ENCODE assay signal across 8 mouse cellular contexts in the genomic region with DNA sequence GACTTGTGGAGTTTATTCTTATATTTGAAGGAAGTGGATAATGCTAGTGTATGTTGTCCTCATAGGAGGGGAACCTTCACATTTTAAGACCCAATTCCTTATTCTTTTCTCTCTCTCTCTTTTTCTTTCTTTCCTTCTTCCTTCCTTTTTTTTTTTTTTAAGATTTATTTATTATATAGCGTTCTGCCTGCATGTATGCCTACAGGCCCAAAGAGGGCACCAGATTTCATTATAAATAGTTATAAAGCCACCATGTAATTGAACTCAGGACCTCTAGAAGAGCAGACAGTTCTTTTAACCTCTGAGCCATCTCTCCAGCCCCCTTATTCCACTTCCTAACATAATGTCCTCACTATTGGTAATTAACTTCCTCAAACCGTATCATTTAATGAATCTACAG. TPM values are rescaled to one million over a fixed set of nuclear protein-coding genes. Genes with fewer than 3 reads are reported as not detected.
DNase-seq lines count a peak whose midpoint lies in the region; ATAC-seq and TF ChIP-seq lines count a peak whose summit lies in the region.

No protein-coding gene starts in this region.

- H3K4me1 ChIP-seq in heart, postnatal 0 days (ENCODE audit: control insufficient read depth, insufficient read depth), result no peaks in the 10 kb centered on the region
- H3K4me1 ChIP-seq in forebrain, embryonic 16.5 days (replicated peaks; ENCODE audit: control insufficient read depth, insufficient read depth, low read length), result peaks cover 17% of the 10 kb centered on the region

- H3K9ac ChIP-seq in heart, postnatal 0 days (replicated peaks; ENCODE audit: low read depth, low read length), result peak overlapping the region; percentile 52
- H3K9ac ChIP-seq in forebrain, embryonic 16.5 days (replicated peaks; ENCODE audit: low read depth, low read length), result peak overlapping the region; percentile 69

- H3K4me3 ChIP-seq in heart, postnatal 0 days (ENCODE audit: low read depth, low read length), result peak overlapping the region; percentile 87
- H3K4me3 ChIP-seq in forebrain, embryonic 16.5 days (replicated peaks; ENCODE audit: low read length), result peak overlapping the region; percentile 90

- no peak for TF ChIP-seq EP300 in heart, postnatal 0 days (IDR thresholded peaks at IDR 0.05; ENCODE audit: low read depth)

- H3K4me2 ChIP-seq in heart, postnatal 0 days (ENCODE audit: low read depth, low read length), result peak overlapping the region; percentile 88
- peak overlapping the region; percentile 99 for H3K4me2 ChIP-seq in forebrain, embryonic 16.5 days (ENCODE audit: low read length)

- H3K9me3 ChIP-seq in heart, postnatal 0 days (replicated peaks; ENCODE audit: control insufficient read depth, low read length), result no peaks in the 10 kb centered on the region
- H3K9me3 ChIP-seq in forebrain, embryonic 16.5 days (ENCODE audit: control insufficient read depth, low read length), result no peaks in the 10 kb centered on the region

- H3K27me3 ChIP-seq in heart, postnatal 0 days (ENCODE audit: control insufficient read depth, insufficient read depth, low read length), result no peaks in the 10 kb centered on the region
- H3K27me3 ChIP-seq in forebrain, embryonic 16.5 days (replicated peaks; ENCODE audit: control insufficient read depth, insufficient read depth, low read length), result no peaks in the 10 kb centered on the region

- no peak for TF ChIP-seq CTCF in heart, postnatal 0 days (IDR thresholded peaks at IDR 0.05; ENCODE audit: low read depth)

- H3K36me3 ChIP-seq in heart, postnatal 0 days (replicated peaks; ENCODE audit: control insufficient read depth, insufficient read depth, low read length), result peaks cover 22% of the 10 kb centered on the region
- H3K36me3 ChIP-seq in forebrain, embryonic 16.5 days (ENCODE audit: control insufficient read depth, insufficient read depth), result peaks cover 16% of the 10 kb centered on the region

- H3K27ac ChIP-seq in heart, postnatal 0 days (ENCODE audit: low read depth), result peak overlapping the region; percentile 80
- H3K27ac ChIP-seq in forebrain, embryonic 16.5 days (ENCODE audit: low read length), result peak overlapping the region; percentile 84

- DNase-seq in heart, postnatal 0 days (ENCODE audit: low spot score), result peak; percentile 7
- no peak for DNase-seq in heart, adult 9 months (ENCODE audit: low spot score in 2 of 2)
- DNase-seq in MEL-GATA-1-ER (ENCODE audit: extremely low read depth, low read depth), result peak; percentile 12
- DNase-seq in mesoderm, embryonic 11.5 days (ENCODE audit: low read depth, low spot score), result peak; percentile 10
- DNase-seq in yolk sac, embryonic 10.5 days (ENCODE audit: low spot score), result no peak
- DNase-seq in ovary, postnatal 36 days (ENCODE audit: low spot score), result no peak
- DNase-seq in cerebellum, adult 8-10 months, result no peak

- WGBS in heart, postnatal 0 days, result 25% methylated on average over 2 of the region's 2 CpGs
- 24% methylated on average over 2 of the region's 2 CpGs for WGBS in forebrain, embryonic 16.5 days

- no peak for ATAC-seq in heart, postnatal 0 days (ENCODE audit: insufficient read depth, low read depth)
- no peak for ATAC-seq in forebrain, embryonic 16.5 days

RNA-seq across cellular contexts. Expression of gene Gpatch11, which starts 0.7 kb away (rescaled TPM):
- total RNA-seq in heart, postnatal 0 days (2014; rRNA removed; ENCODE audit: low replicate concordance), result 3.8 and 4.6 TPM in 2 replicates
- 43.7 and 45.0 TPM in 2 replicates for polyA plus RNA-seq in heart, postnatal 0 days (2015; fragmentation: Nextera tagmentation; extraction: Ambion mirVana)
- 49.5 and 53.5 TPM in 2 replicates for polyA plus RNA-seq in forebrain, embryonic 16.5 days (2015; fragmentation: Nextera tagmentation; extraction: Ambion mirVana)

RNA-seq across cellular contexts. Expression of gene Heatr5b, which starts 0.9 kb away (rescaled TPM):
- 38.6 and 56.7 TPM in 2 replicates for total RNA-seq in heart, postnatal 0 days (2014; rRNA removed; ENCODE audit: low replicate concordance)
- polyA plus RNA-seq in heart, postnatal 0 days (2015; fragmentation: Nextera tagmentation; extraction: Ambion mirVana), result 13.8 and 16.3 TPM in 2 replicates
- 24.8 and 27.5 TPM in 2 replicates for polyA plus RNA-seq in forebrain, embryonic 16.5 days (2015; fragmentation: Nextera tagmentation; extraction: Ambion mirVana)

RNA-seq across cellular contexts. Expression of gene Eif2ak2, which starts 46.3 kb away (rescaled TPM):
- total RNA-seq in heart, postnatal 0 days (2014; rRNA removed; ENCODE audit: low replicate concordance), result 4.7 and 15.6 TPM in 2 replicates
- 7.4 and 11.6 TPM in 2 replicates for polyA plus RNA-seq in heart, postnatal 0 days (2015; fragmentation: Nextera tagmentation; extraction: Ambion mirVana)
- 2.2 and 3.1 TPM in 2 replicates for polyA plus RNA-seq in forebrain, embryonic 16.5 days (2015; fragmentation: Nextera tagmentation; extraction: Ambion mirVana)

Comparison
In these comparisons a context has a peak if more than half of its experiments do, and no peak if none do; other contexts are left out.
1. DNase-seq: peak in heart, postnatal 0 days (single experiment), MEL-GATA-1-ER (single experiment) and mesoderm, embryonic 11.5 days (single experiment); none in heart, adult 9 months (0 of 2), yolk sac, embryonic 10.5 days (single experiment), ovary, postnatal 36 days (single experiment) and cerebellum, adult 8-10 months (single experiment).